Mouse (Mus musculus): ENCODE measurements around the gene 4930519P11Rik. TPM values are rescaled to one million over a fixed set of nuclear protein-coding genes. Genes with fewer than 3 reads are reported as not detected.

The 4930519P11Rik gene
- polyA plus RNA-seq, 1 experiment from 2014 or later = not detected

- no peak overlapping the region for H3K27ac ChIP-seq (ENCODE audit: low read depth)
- DNase-seq (ENCODE audit: low spot score) = no peak
- H3K9me3 ChIP-seq (ENCODE audit: control insufficient read depth, low read length) = no peaks in the 10 kb centered on the region
- H3K4me1 ChIP-seq (replicated peaks; ENCODE audit: control insufficient read depth, insufficient read depth, low read length) = peaks cover 26% of the 10 kb centered on the region
- H3K9ac ChIP-seq (ENCODE audit: low read length) = no peak overlapping the region
- H3K4me3 ChIP-seq (ENCODE audit: low read depth, low read length) = no peak overlapping the region
- 84% methylated on average over 4 of the region's 4 CpGs for WGBS
- H3K4me2 ChIP-seq (ENCODE audit: low read length) = no peak overlapping the region
- ATAC-seq (replicated peaks; ENCODE audit: low FRiP score, low TSS enrichment, low read depth) = no peak
- H3K36me3 ChIP-seq (ENCODE audit: control insufficient read depth, insufficient read depth, low read length) = no peaks in the 10 kb centered on the region
- no peaks in the 10 kb centered on the region for H3K27me3 ChIP-seq (replicated peaks; ENCODE audit: control insufficient read depth, insufficient read depth, low read length)
Observed at GRCm38 (mm10) chr2:154571266-154571665, 42.0 kb downstream of the 4930519P11Rik start.

- H3K4me2 ChIP-seq (ENCODE audit: low read length) = peak overlapping the region; percentile 77; the same call in 1 of the 2 replicates
- DNase-seq (ENCODE audit: low spot score) (no peak), ATAC-seq (replicated peaks; ENCODE audit: low FRiP score, low TSS enrichment, low read depth) (no peak)
- H3K9me3 ChIP-seq (ENCODE audit: control insufficient read depth, low read length) = no peaks in the 10 kb centered on the region
- no peaks in the 10 kb centered on the region for H3K36me3 ChIP-seq (ENCODE audit: control insufficient read depth, insufficient read depth, low read length)
- no peaks in the 10 kb centered on the region for H3K27me3 ChIP-seq (replicated peaks; ENCODE audit: control insufficient read depth, insufficient read depth, low read length)
- H3K9ac ChIP-seq (ENCODE audit: low read length) = no peak overlapping the region
- WGBS = 61% methylated on average over 4 of the region's 4 CpGs
- no peak overlapping the region; the same call in 1 of the 2 replicates for H3K27ac ChIP-seq (ENCODE audit: low read depth)
- H3K4me3 ChIP-seq (ENCODE audit: low read depth, low read length) = no peak overlapping the region
- peaks cover 26% of the 10 kb centered on the region for H3K4me1 ChIP-seq (replicated peaks; ENCODE audit: control insufficient read depth, insufficient read depth, low read length)
Observed at GRCm38 (mm10) chr2:154570666-154571065, 42.6 kb downstream of the 4930519P11Rik start.

GRCm38 (mm10) chr2:154569836-154570286 is 43.4 kb downstream of the 4930519P11Rik start, which contains the start of gene E2f1:
E2f1 (minus strand) TSS chr2:154569892.
- peak; percentile 96 for DNase-seq (ENCODE audit: low spot score)
- H3K9me3 ChIP-seq (ENCODE audit: control insufficient read depth, low read length) = no peaks in the 10 kb centered on the region
- H3K4me3 ChIP-seq (ENCODE audit: low read depth, low read length) = peak within 1 kb of the TSS; percentile 74
- H3K27ac ChIP-seq (ENCODE audit: low read depth) = peak within 1 kb of the TSS; percentile 93
- H3K4me2 ChIP-seq (ENCODE audit: low read length) = peak within 1 kb of the TSS; percentile 77
- WGBS = under 1% methylated on average over 44 of the region's 44 CpGs
- H3K27me3 ChIP-seq (replicated peaks; ENCODE audit: control insufficient read depth, insufficient read depth, low read length) = no peaks in the 10 kb centered on the region
- peaks cover 26% of the 10 kb centered on the region for H3K4me1 ChIP-seq (replicated peaks; ENCODE audit: control insufficient read depth, insufficient read depth, low read length)
- peak; percentile 97 for ATAC-seq (replicated peaks; ENCODE audit: low FRiP score, low TSS enrichment, low read depth)
- H3K9ac ChIP-seq (ENCODE audit: low read length) = peak within 1 kb of the TSS; percentile 75
- 0 out of 2 replicates have a peak, but pooled peaks cover under 1% of the 10 kb centered on the region for H3K36me3 ChIP-seq (ENCODE audit: control insufficient read depth, insufficient read depth, low read length)

- ATAC-seq (replicated peaks; ENCODE audit: low FRiP score, low TSS enrichment, low read depth) = peak; percentile 82
- WGBS = under 1% methylated on average over 62 of the region's 70 CpGs
Observed at GRCm38 (mm10) chr2:154569071-154569748, 44.0 kb downstream of the 4930519P11Rik start.

GRCm38 (mm10) chr2:154568329-154569070 is 44.7 kb downstream of the 4930519P11Rik start:
- Histone ChIP-seq H3K9ac (ENCODE audit: low read length) (peak overlapping the region; percentile 75), H3K4me2 (ENCODE audit: low read length) (peak overlapping the region; percentile 77), H3K4me1 (replicated peaks; ENCODE audit: control insufficient read depth, insufficient read depth, low read length) (peaks cover 26% of the 10 kb centered on the region), H3K36me3 (ENCODE audit: control insufficient read depth, insufficient read depth, low read length) (peaks cover 12% of the 10 kb centered on the region; the same call in 1 of the 2 replicates), H3K27me3 (replicated peaks; ENCODE audit: control insufficient read depth, insufficient read depth, low read length) (no peaks in the 10 kb centered on the region), H3K9me3 (ENCODE audit: control insufficient read depth, low read length) (no peaks in the 10 kb centered on the region), H3K4me3 (ENCODE audit: low read depth, low read length) (peak overlapping the region; percentile 74), H3K27ac (ENCODE audit: low read depth) (peak overlapping the region; percentile 93)
- WGBS = 18% methylated on average over 10 of the region's 10 CpGs
- DNase-seq (ENCODE audit: low spot score) (peak; percentile 87), ATAC-seq (replicated peaks; ENCODE audit: low FRiP score, low TSS enrichment, low read depth) (peak; percentile 1; the same call in 1 of the 2 replicates)

More at GRCm38 (mm10) chr2:154569071-154569748, 44.0 kb downstream of the 4930519P11Rik start:
- Histone ChIP-seq H3K9me3 (ENCODE audit: control insufficient read depth, low read length) (no peaks in the 10 kb centered on the region), H3K4me3 (ENCODE audit: low read depth, low read length) (peak overlapping the region; percentile 74), H3K36me3 (ENCODE audit: control insufficient read depth, insufficient read depth, low read length) (peaks cover 5% of the 10 kb centered on the region; the same call in 1 of the 2 replicates), H3K4me1 (replicated peaks; ENCODE audit: control insufficient read depth, insufficient read depth, low read length) (peaks cover 26% of the 10 kb centered on the region), H3K27ac (ENCODE audit: low read depth) (peak overlapping the region; percentile 93), H3K9ac (ENCODE audit: low read length) (peak overlapping the region; percentile 75), H3K27me3 (replicated peaks; ENCODE audit: control insufficient read depth, insufficient read depth, low read length) (no peaks in the 10 kb centered on the region), H3K4me2 (ENCODE audit: low read length) (peak overlapping the region; percentile 77)
- DNase-seq (ENCODE audit: low spot score) = peak; percentile 89

GRCm38 (mm10) chr2:154567766-154568165 is 45.5 kb downstream of the 4930519P11Rik start:
- H3K9me3 ChIP-seq (ENCODE audit: control insufficient read depth, low read length) = no peaks in the 10 kb centered on the region
- no peak for ATAC-seq (replicated peaks; ENCODE audit: low FRiP score, low TSS enrichment, low read depth)
- peak overlapping the region; percentile 75 for H3K9ac ChIP-seq (ENCODE audit: low read length)
- H3K27me3 ChIP-seq (replicated peaks; ENCODE audit: control insufficient read depth, insufficient read depth, low read length) = no peaks in the 10 kb centered on the region
- H3K36me3 ChIP-seq (ENCODE audit: control insufficient read depth, insufficient read depth, low read length) = peaks cover 17% of the 10 kb centered on the region; the same call in 1 of the 2 replicates
- H3K27ac ChIP-seq (ENCODE audit: low read depth) = peak overlapping the region; percentile 93; the same call in 1 of the 2 replicates
- no peak for DNase-seq (ENCODE audit: low spot score)
- H3K4me1 ChIP-seq (replicated peaks; ENCODE audit: control insufficient read depth, insufficient read depth, low read length) = peaks cover 26% of the 10 kb centered on the region
- peak overlapping the region; percentile 74 for H3K4me3 ChIP-seq (ENCODE audit: low read depth, low read length)
- WGBS = 57% methylated on average over 2 of the region's 2 CpGs
- H3K4me2 ChIP-seq (ENCODE audit: low read length) = peak overlapping the region; percentile 77

GRCm38 (mm10) chr2:154566641-154567040 is 46.6 kb downstream of the 4930519P11Rik start:
- no peak overlapping the region for H3K4me2 ChIP-seq (ENCODE audit: low read length)
- WGBS = 50% methylated on average over 8 of the region's 8 CpGs
- H3K36me3 ChIP-seq (ENCODE audit: control insufficient read depth, insufficient read depth, low read length) = peaks cover 28% of the 10 kb centered on the region
- H3K27me3 ChIP-seq (replicated peaks; ENCODE audit: control insufficient read depth, insufficient read depth, low read length) = no peaks in the 10 kb centered on the region
- no peak overlapping the region for H3K27ac ChIP-seq (ENCODE audit: low read depth)
- no peak for DNase-seq (ENCODE audit: low spot score)
- H3K9ac ChIP-seq (ENCODE audit: low read length) = no peak overlapping the region
- peaks cover 19% of the 10 kb centered on the region for H3K4me1 ChIP-seq (replicated peaks; ENCODE audit: control insufficient read depth, insufficient read depth, low read length)
- no peaks in the 10 kb centered on the region for H3K9me3 ChIP-seq (ENCODE audit: control insufficient read depth, low read length)
- no peak overlapping the region for H3K4me3 ChIP-seq (ENCODE audit: low read depth, low read length)
- no peak for ATAC-seq (replicated peaks; ENCODE audit: low FRiP score, low TSS enrichment, low read depth)

GRCm38 (mm10) chr2:154565562-154565961 is 47.7 kb downstream of the 4930519P11Rik start:
- DNase-seq (ENCODE audit: low spot score) = no peak
- no peak overlapping the region for H3K9ac ChIP-seq (ENCODE audit: low read length)
- H3K27me3 ChIP-seq (replicated peaks; ENCODE audit: control insufficient read depth, insufficient read depth, low read length) = no peaks in the 10 kb centered on the region
- ATAC-seq (replicated peaks; ENCODE audit: low FRiP score, low TSS enrichment, low read depth) = no peak
- no peak overlapping the region for H3K4me2 ChIP-seq (ENCODE audit: low read length)
- 77% methylated on average over 3 of the region's 3 CpGs for WGBS
- peaks cover 39% of the 10 kb centered on the region for H3K36me3 ChIP-seq (ENCODE audit: control insufficient read depth, insufficient read depth, low read length)
- peaks cover 13% of the 10 kb centered on the region for H3K4me1 ChIP-seq (replicated peaks; ENCODE audit: control insufficient read depth, insufficient read depth, low read length)
- no peak overlapping the region for H3K27ac ChIP-seq (ENCODE audit: low read depth)
- H3K9me3 ChIP-seq (ENCODE audit: control insufficient read depth, low read length) = no peaks in the 10 kb centered on the region
- H3K4me3 ChIP-seq (ENCODE audit: low read depth, low read length) = no peak overlapping the region
